Mouse (Mus musculus) CD4-positive naive resting alpha-beta T cell, adult 57 days (primary cell): Measurements from ENCODE around the gene Cyp2d34. TPM values are rescaled to one million over a fixed set of nuclear protein-coding genes. Genes with fewer than 3 reads are reported as not detected.

ENCODE experiments used
- total RNA-seq: library from RNA; stranded (reverse); gene quantifications from one replicate; pipeline ENCODE4 v1.2.4, GENCODE M21; 2023

The Cyp2d34 gene
- not detected for total RNA-seq

GRCm38 (mm10) chr15:82620531-82621202 is at the start of gene Cyp2d34:
Gene Cyp2d34 (minus strand): TSS chr15:82620946.

Other genes starting within 250 kb of the Cyp2d34 start
- gene Cyp2d22, start 240.7 kb downstream of the Cyp2d34 start, total RNA-seq = 11.1 TPM
- not detected for gene Cyp2d11, start 226.9 kb downstream of the Cyp2d34 start, total RNA-seq
- not detected for gene Cyp2d10, start 213.8 kb downstream of the Cyp2d34 start, total RNA-seq
- gene Cyp2d9, start 187.5 kb downstream of the Cyp2d34 start, total RNA-seq = not detected
- not detected for gene Cyp2d12, start 65.9 kb downstream of the Cyp2d34 start, total RNA-seq
- not detected for gene Cyp2d40, start 143.2 kb upstream of the Cyp2d34 start, total RNA-seq
- 2.3 TPM for gene Cyp2d26, start 173.3 kb upstream of the Cyp2d34 start, total RNA-seq